Mouse (Mus musculus) B cell, adult 2 months (primary cell): ENCODE data around the gene Gm15127.
"Not testable (repeated sequence)": the region's sequence is repeated elsewhere in the genome, so short reads cannot be mapped to it uniquely, and the experiment has no call there.

Experiments
- DNase-seq, 2 experiments: peaks; one replicate each; pipeline ENCODE4 v3.0.0; 2022

Gene Gm15127

GRCm38 (mm10) chrX:148663298-148663697 lies at the start of gene Gm15127:
TSS of gene Gm15127 (plus strand) at chrX:148663598.
- DNase-seq = not testable (repeated sequence)

- not testable (repeated sequence) for DNase-seq
These were observed 48.3 kb upstream of the Gm15127 start, which contains the start of gene Gm8334 for GRCm38 (mm10) chrX:148615053-148615452. TSS of gene Gm8334 (minus strand) at chrX:148615153.

GRCm38 (mm10) chrX:148676290-148676689 lies 12.9 kb downstream of the Gm15127 start:
- DNase-seq = not testable (repeated sequence)
